Mouse (Mus musculus) embryonic facial prominence, embryonic 14.5 days (tissue): ENCODE results near the gene Myod1. TPM values are rescaled to one million over a fixed set of nuclear protein-coding genes. Genes with fewer than 3 reads are reported as not detected.

Source experiments
- ATAC-seq: fragments of 200-750 bp; cut with Nextera tagmentation; 2 replicates; pipeline ENCODE4 v1.8.0; 2017; ENCODE audit warnings: low read depth, moderate number of reproducible peaks, moderate TSS enrichment
- DNase-seq: peaks from one replicate; pipeline ENCODE4 v3.0.0-alpha.2; 2015; ENCODE audit warnings: low spot score
- H3K27ac ChIP-seq: fragments of 300-500 bp; sonication (generic); replicated peaks from 2 replicates; pipeline ENCODE4 v1.5.1; 2014; ENCODE audit warnings: low read depth, mild to moderate bottlenecking, low read length, moderate library complexity
- H3K27me3 ChIP-seq: fragments of 300-500 bp; sonication (generic); replicated peaks from 2 replicates; pipeline ENCODE4 v1.6.1; 2014; ENCODE audit warnings: low read length; ENCODE audit not compliant: control insufficient read depth, insufficient read depth
- H3K36me3 ChIP-seq: fragments of 300-500 bp; sonication (generic); 2 replicates; pipeline ENCODE4 v1.6.1; 2014; ENCODE audit warnings: low read length, mixed read lengths; ENCODE audit not compliant: control insufficient read depth, insufficient read depth
- H3K4me1 ChIP-seq: fragments of 300-500 bp; sonication (generic); 2 replicates; pipeline ENCODE4 v1.6.1; 2014; ENCODE audit warnings: antibody characterized with exemption, low read length; ENCODE audit not compliant: control insufficient read depth, insufficient read depth
- H3K4me2 ChIP-seq: fragments of 300-500 bp; sonication (generic); 2 replicates; pipeline ENCODE4 v1.6.1; 2014; ENCODE audit warnings: low read depth, mild to moderate bottlenecking, low read length, moderate library complexity, mixed read lengths
- H3K4me3 ChIP-seq: fragments of 300-500 bp; sonication (generic); 2 replicates; pipeline ENCODE4 v1.5.1; 2014; ENCODE audit warnings: low read depth, mild to moderate bottlenecking, low read length
- H3K9ac ChIP-seq: fragments of 300-500 bp; sonication (generic); 2 replicates; pipeline ENCODE4 v1.6.1; 2014; ENCODE audit warnings: low read depth, mild to moderate bottlenecking, low read length, moderate library complexity, mixed read lengths
- H3K9me3 ChIP-seq: fragments of 300-500 bp; sonication (generic); 2 replicates; pipeline ENCODE4 v1.6.1; 2016; ENCODE audit warnings: low read length; ENCODE audit not compliant: control insufficient read depth
- WGBS: fragments of 180-500 bp; shearing (Covaris S2); extraction: QIAGEN DNeasy Blood & Tissue Kit; methylation state at CpG from one replicate; pipeline ENCODE4 v1.1.7; 2014; 5-methylcytosine and 5-hydroxymethylcytosine counted together
- polyA plus RNA-seq: library from polyadenylated mRNA; unstranded; fragments of >200 nt; fragmentation: Nextera tagmentation; extraction: Ambion mirVana; gene quantifications from 2 replicates; pipeline ENCODE4 v1.2.1, GENCODE M21; 2014

Gene Myod1
- 46.5 and 50.7 TPM in 2 replicates for polyA plus RNA-seq

- H3K4me3 ChIP-seq, result peak within 1 kb of the TSS; percentile 30
- no peaks in the 10 kb centered on the region for H3K36me3 ChIP-seq
- 3% methylated on average over 24 of the region's 44 CpGs for WGBS
- 0 out of 2 replicates have a peak within 1 kb of the TSS, but pooled peaks have one; percentile 28 for H3K27ac ChIP-seq
- peak; percentile 73 for DNase-seq
- H3K4me1 ChIP-seq, result peaks cover 3% of the 10 kb centered on the region; the same call in 1 of the 2 replicates
- peak within 1 kb of the TSS; percentile 54 for H3K9ac ChIP-seq
- ATAC-seq, result peak; percentile 61; the same call in 1 of the 2 replicates
- H3K27me3 ChIP-seq, result peaks cover 74% of the 10 kb centered on the region
- H3K4me2 ChIP-seq, result peak within 1 kb of the TSS; percentile 43
- H3K9me3 ChIP-seq, result no peaks in the 10 kb centered on the region
Measured at GRCm38 (mm10) chr7:46376172-46377007, at the start of gene Myod1. Gene Myod1, plus strand, starts transcription at chr7:46376474.

DNA sequence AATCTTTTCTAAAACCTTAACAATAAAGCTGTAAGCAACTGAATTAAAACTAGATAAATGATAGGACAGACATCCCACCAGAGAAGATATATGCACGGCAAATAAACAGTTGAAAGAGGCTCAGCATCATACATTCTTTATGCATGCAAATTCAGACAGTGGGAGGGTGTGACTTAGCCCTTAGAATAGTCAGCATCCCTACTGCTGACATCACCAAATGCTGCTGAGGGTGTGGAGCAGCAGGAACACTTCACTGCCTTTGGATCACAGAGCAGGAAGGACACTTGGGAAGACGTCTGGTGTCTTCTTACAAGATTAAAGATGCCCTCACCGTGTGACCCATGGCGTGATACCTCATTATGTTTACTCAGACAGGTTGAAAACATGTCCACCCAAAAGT, 48.4 kb upstream of the Myod1 start:
- H3K36me3 ChIP-seq, result no peaks in the 10 kb centered on the region
- H3K27ac ChIP-seq, result no peak overlapping the region
- DNase-seq, result no peak
- H3K9me3 ChIP-seq, result no peaks in the 10 kb centered on the region
- H3K9ac ChIP-seq, result no peak overlapping the region
- WGBS, result 49% methylated on average over 4 of the region's 4 CpGs
- H3K4me1 ChIP-seq, result no peaks in the 10 kb centered on the region
- no peak for ATAC-seq
- no peak overlapping the region for H3K4me2 ChIP-seq
- no peaks in the 10 kb centered on the region for H3K27me3 ChIP-seq
- no peak overlapping the region for H3K4me3 ChIP-seq

GRCm38 (mm10) chr7:46337397-46337796, 38.9 kb upstream of the Myod1 start:
- ATAC-seq (no peak), DNase-seq (no peak)
- no peaks in the 10 kb centered on the region for H3K9me3 ChIP-seq
- 84% methylated on average over 9 of the region's 9 CpGs for WGBS
- no peak overlapping the region for H3K4me3 ChIP-seq
- H3K27ac ChIP-seq, result no peak overlapping the region
- no peak overlapping the region for H3K4me2 ChIP-seq
- no peak overlapping the region for H3K9ac ChIP-seq
- no peaks in the 10 kb centered on the region for H3K36me3 ChIP-seq
- H3K27me3 ChIP-seq, result no peaks in the 10 kb centered on the region
- no peaks in the 10 kb centered on the region for H3K4me1 ChIP-seq

DNA sequence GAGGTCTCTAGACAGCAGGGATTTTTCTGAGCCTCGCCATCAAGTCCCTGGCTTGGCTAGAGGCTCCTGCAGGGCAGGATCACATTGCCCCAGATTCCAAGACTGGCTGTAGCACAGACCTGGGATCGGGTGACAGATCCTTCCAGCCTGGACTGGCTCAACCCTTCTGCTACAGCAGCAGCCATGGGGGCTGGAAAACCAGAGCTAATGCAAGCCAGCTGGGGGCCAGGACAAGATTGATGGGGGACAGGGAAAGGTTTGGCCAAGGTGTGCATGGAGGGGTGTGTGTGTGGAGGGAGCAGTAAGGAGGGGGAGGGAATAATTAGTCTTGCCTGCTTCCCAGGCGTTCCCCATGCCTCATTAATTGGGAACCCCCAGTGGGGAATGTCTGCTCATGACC, 36.5 kb upstream of the Myod1 start:
- ATAC-seq, result 0 out of 2 replicates have a peak, but pooled peaks have one; percentile 26

DNA sequence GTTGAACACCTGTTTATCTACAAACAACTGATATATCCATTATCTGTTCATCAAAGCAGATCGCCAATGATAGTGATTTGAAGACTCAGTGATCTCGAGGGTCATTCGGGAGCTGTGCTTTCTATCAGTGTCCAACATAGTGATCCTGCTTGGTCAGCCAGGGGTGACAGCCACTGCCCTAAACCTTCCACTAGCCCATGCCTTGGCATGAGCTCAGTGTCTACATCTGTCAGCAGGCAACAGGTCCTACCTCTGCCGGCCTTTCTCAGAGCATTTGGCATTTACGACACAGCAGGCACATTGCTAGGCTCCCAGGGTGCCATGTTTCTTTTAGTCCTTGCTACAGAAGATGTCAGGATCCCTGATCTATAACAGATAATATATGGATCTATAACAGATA, 36.0 kb upstream of the Myod1 start:
- no peak overlapping the region for H3K4me3 ChIP-seq
- WGBS, result 72% methylated on average over 5 of the region's 5 CpGs
- no peaks in the 10 kb centered on the region for H3K27me3 ChIP-seq
- H3K27ac ChIP-seq, result no peak overlapping the region
- no peaks in the 10 kb centered on the region for H3K36me3 ChIP-seq
- no peak overlapping the region for H3K4me2 ChIP-seq
- no peak overlapping the region for H3K9ac ChIP-seq
- no peak for DNase-seq
- no peak for ATAC-seq
- no peaks in the 10 kb centered on the region for H3K4me1 ChIP-seq
- no peaks in the 10 kb centered on the region for H3K9me3 ChIP-seq

More for the DNA sequence above, 36.5 kb upstream of the Myod1 start:
- no peak overlapping the region for H3K4me2 ChIP-seq
- WGBS, result 16% methylated on average over 3 of the region's 3 CpGs
- no peaks in the 10 kb centered on the region for H3K9me3 ChIP-seq
- no peaks in the 10 kb centered on the region for H3K36me3 ChIP-seq
- H3K27me3 ChIP-seq, result no peaks in the 10 kb centered on the region
- H3K27ac ChIP-seq, result no peak overlapping the region
- H3K4me3 ChIP-seq, result no peak overlapping the region
- no peaks in the 10 kb centered on the region for H3K4me1 ChIP-seq
- DNase-seq, result peak; percentile 47
- H3K9ac ChIP-seq, result no peak overlapping the region

GRCm38 (mm10) chr7:46341471-46341870, 34.8 kb upstream of the Myod1 start:
- no peak overlapping the region for H3K4me3 ChIP-seq
- H3K27ac ChIP-seq, result no peak overlapping the region
- H3K4me1 ChIP-seq, result no peaks in the 10 kb centered on the region
- no peak overlapping the region for H3K4me2 ChIP-seq
- 71% methylated on average over 8 of the region's 9 CpGs for WGBS
- H3K9me3 ChIP-seq, result no peaks in the 10 kb centered on the region
- no peaks in the 10 kb centered on the region for H3K27me3 ChIP-seq
- DNase-seq (peak; percentile 75), ATAC-seq (peak; percentile 90)
- H3K9ac ChIP-seq, result no peak overlapping the region
- no peaks in the 10 kb centered on the region for H3K36me3 ChIP-seq

DNA sequence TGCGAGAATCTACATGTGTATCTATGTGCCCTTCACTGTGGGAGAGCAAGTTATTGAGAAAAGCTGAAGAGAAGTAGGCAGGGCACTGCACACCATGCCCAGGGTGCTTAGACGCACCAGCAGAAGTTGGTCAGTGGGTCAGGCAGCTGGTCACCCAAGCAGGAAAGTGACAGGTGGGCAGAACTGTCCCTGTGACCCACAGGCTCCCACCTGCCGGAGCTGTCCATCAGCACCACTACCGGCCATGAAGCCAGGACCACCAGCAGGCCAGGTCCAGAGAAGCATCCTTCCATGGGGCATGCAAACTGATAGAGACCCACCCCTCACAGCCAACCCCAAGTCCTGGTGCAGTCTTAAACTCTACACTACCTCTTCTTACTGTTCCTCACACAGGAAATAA, 28.6 kb upstream of the Myod1 start:
- no peak overlapping the region for H3K4me3 ChIP-seq
- DNase-seq (peak; percentile 11), ATAC-seq (no peak)
- WGBS, result 88% methylated on average over 2 of the region's 4 CpGs
- H3K27me3 ChIP-seq, result peaks cover 39% of the 10 kb centered on the region
- H3K9me3 ChIP-seq, result no peaks in the 10 kb centered on the region
- H3K36me3 ChIP-seq, result no peaks in the 10 kb centered on the region
- no peaks in the 10 kb centered on the region for H3K4me1 ChIP-seq
- no peak overlapping the region for H3K9ac ChIP-seq
- H3K4me2 ChIP-seq, result no peak overlapping the region
- H3K27ac ChIP-seq, result no peak overlapping the region

DNA sequence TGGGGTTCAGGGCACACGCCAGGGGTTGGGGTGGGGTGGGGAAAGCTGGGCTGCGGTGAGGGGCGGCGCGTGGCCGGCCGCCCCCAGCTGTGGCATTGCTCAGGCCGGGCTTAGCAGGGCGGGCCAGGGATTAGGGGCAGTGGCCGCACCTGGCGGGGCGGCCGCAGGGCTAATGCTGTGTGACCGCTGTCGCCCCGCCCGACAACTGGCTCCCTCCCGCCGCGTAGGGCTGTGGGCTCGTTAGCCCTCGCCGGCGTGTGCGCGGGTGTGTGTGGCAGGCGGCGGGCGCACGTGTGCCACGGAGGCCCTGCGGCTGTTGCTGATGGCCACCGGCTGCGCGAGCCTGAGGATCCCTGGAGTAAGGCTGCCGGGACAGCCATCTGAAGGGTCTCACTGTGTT, 27.5 kb upstream of the Myod1 start:
- peak; percentile 47 for DNase-seq
- H3K9ac ChIP-seq, result no peak overlapping the region
- peak; percentile 58 for ATAC-seq
- no peak overlapping the region for H3K4me2 ChIP-seq
- no peaks in the 10 kb centered on the region for H3K4me1 ChIP-seq
- peaks cover 39% of the 10 kb centered on the region for H3K27me3 ChIP-seq
- H3K36me3 ChIP-seq, result no peaks in the 10 kb centered on the region
- H3K4me3 ChIP-seq, result no peak overlapping the region
- H3K9me3 ChIP-seq, result no peaks in the 10 kb centered on the region
- H3K27ac ChIP-seq, result no peak overlapping the region
- WGBS, result 0% methylated on average over 6 of the region's 36 CpGs
